Mouse (Mus musculus) lung, postnatal 0 days (tissue): ENCODE measurements around the gene Cfap100. TPM values are rescaled to one million over a fixed set of nuclear protein-coding genes. Genes with fewer than 3 reads are reported as not detected.

ENCODE experiments used
- ATAC-seq: fragments of 200-750 bp; cut with Nextera tagmentation; 2 replicates; pipeline ENCODE4 v1.8.0; 2017; ENCODE audit warnings: moderate library complexity
- DNase-seq: peaks from one replicate; pipeline ENCODE4 v3.0.0-alpha.2; 2016; ENCODE audit warnings: low spot score
- H3K27ac ChIP-seq: fragments of 300-500 bp; sonication (generic); 2 replicates; pipeline ENCODE4 v1.5.1; 2014; ENCODE audit warnings: antibody characterized with exemption, mild to moderate bottlenecking, low read length, mixed read lengths
- H3K27me3 ChIP-seq: fragments of 300-500 bp; sonication (generic); replicated peaks from 2 replicates; pipeline ENCODE4 v1.6.1; 2014; ENCODE audit warnings: low read length, mixed read lengths; ENCODE audit not compliant: insufficient read depth
- H3K36me3 ChIP-seq: fragments of 300-500 bp; sonication (generic); 2 replicates; pipeline ENCODE4 v1.6.1; 2014; ENCODE audit warnings: low read length, mixed read lengths; ENCODE audit not compliant: insufficient read depth
- H3K4me1 ChIP-seq: fragments of 300-500 bp; sonication (generic); 2 replicates; pipeline ENCODE4 v1.6.1; 2014; ENCODE audit warnings: antibody characterized with exemption, low read depth, low read length, mixed read lengths; ENCODE audit not compliant: insufficient read depth
- H3K4me2 ChIP-seq: fragments of 300-500 bp; sonication (generic); replicated peaks from 2 replicates; pipeline ENCODE4 v1.6.1; 2014; ENCODE audit warnings: low read depth, mild to moderate bottlenecking, low read length, moderate library complexity, mixed read lengths
- H3K4me3 ChIP-seq: fragments of 300-500 bp; sonication (generic); 2 replicates; pipeline ENCODE4 v1.5.1; 2014; ENCODE audit warnings: low read depth, low read length
- H3K9ac ChIP-seq: fragments of 300-500 bp; sonication (generic); replicated peaks from 2 replicates; pipeline ENCODE4 v1.6.1; 2014; ENCODE audit warnings: low read depth, mild to moderate bottlenecking
- H3K9me3 ChIP-seq: fragments of 300-500 bp; sonication (generic); 2 replicates; pipeline ENCODE4 v1.6.1; 2016; ENCODE audit warnings: low read length, mixed read lengths
- CTCF ChIP-seq: IDR thresholded peaks from 2 replicates; pipeline ENCODE4 v1.5.1; 2016; ENCODE audit warnings: antibody characterized with exemption, mild to moderate bottlenecking
- EP300 ChIP-seq: IDR thresholded peaks from 2 replicates; pipeline ENCODE4 v1.6.1; 2016; ENCODE audit warnings: antibody characterized with exemption, mild to moderate bottlenecking, control low read depth
- WGBS: fragments of 180-500 bp; shearing (Covaris S2); extraction: QIAGEN DNeasy Blood & Tissue Kit; methylation state at CpG from one replicate; pipeline ENCODE4 v1.1.7; 2014; 5-methylcytosine and 5-hydroxymethylcytosine counted together
- polyA plus RNA-seq: library from polyadenylated mRNA; unstranded; fragments of >200 nt; fragmentation: Nextera tagmentation; extraction: Ambion mirVana; gene quantifications from 2 replicates; pipeline ENCODE4 v1.2.1, GENCODE M21; 2015

Cfap100 gene
- polyA plus RNA-seq, 1 experiment from 2014 or later, result 5.2 TPM

- Histone ChIP-seq H3K9ac (no peak overlapping the region), H3K36me3 (peaks cover 10% of the 10 kb centered on the region; the same call in 1 of the 2 replicates), H3K4me3 (no peak overlapping the region), H3K27ac (no peak overlapping the region), H3K4me2 (no peak overlapping the region), H3K27me3 (no peaks in the 10 kb centered on the region), H3K9me3 (no peaks in the 10 kb centered on the region), H3K4me1 (no peaks in the 10 kb centered on the region)
- DNase-seq, result no peak
- WGBS, result 51% methylated on average over 3 of the region's 3 CpGs
- no peak for TF ChIP-seq CTCF
- TF ChIP-seq EP300, result no peak
- no peak for ATAC-seq
Observed at GRCm38 (mm10) chr6:90393948-90394347, 34.6 kb downstream of the Cfap100 start.

- WGBS, result 88% methylated on average over 4 of the region's 4 CpGs
- no peak overlapping the region for H3K9ac ChIP-seq
- no peak for DNase-seq
- no peak for ATAC-seq
- no peak overlapping the region for H3K4me2 ChIP-seq
- H3K9me3 ChIP-seq, result no peaks in the 10 kb centered on the region
- no peaks in the 10 kb centered on the region for H3K4me1 ChIP-seq
- H3K27me3 ChIP-seq, result no peaks in the 10 kb centered on the region
- no peak overlapping the region for H3K27ac ChIP-seq
- no peak overlapping the region for H3K4me3 ChIP-seq
- TF ChIP-seq EP300 (no peak), CTCF (no peak)
- H3K36me3 ChIP-seq, result peaks cover 11% of the 10 kb centered on the region
Observed at GRCm38 (mm10) chr6:90390629-90391028, 38.0 kb downstream of the Cfap100 start.

GRCm38 (mm10) chr6:90381465-90381864, 47.1 kb downstream of the Cfap100 start:
- peaks cover 62% of the 10 kb centered on the region for H3K36me3 ChIP-seq
- DNase-seq, result peak; percentile 21
- TF ChIP-seq EP300, result no peak
- no peak for TF ChIP-seq CTCF
- no peak overlapping the region for H3K4me2 ChIP-seq
- no peak overlapping the region for H3K9ac ChIP-seq
- ATAC-seq, result 0 out of 2 replicates have a peak, but pooled peaks have one; percentile 40
- no peaks in the 10 kb centered on the region for H3K27me3 ChIP-seq
- H3K4me1 ChIP-seq, result no peaks in the 10 kb centered on the region
- WGBS, result 91% methylated on average over 2 of the region's 2 CpGs
- no peak overlapping the region for H3K27ac ChIP-seq
- no peaks in the 10 kb centered on the region for H3K9me3 ChIP-seq
- no peak overlapping the region for H3K4me3 ChIP-seq

GRCm38 (mm10) chr6:90377708-90378107, 50.9 kb downstream of the Cfap100 start:
- DNase-seq (no peak), ATAC-seq (no peak)
- TF ChIP-seq CTCF (no peak), EP300 (no peak)
- H3K36me3 ChIP-seq, result peaks cover 53% of the 10 kb centered on the region
- H3K4me1 ChIP-seq, result no peaks in the 10 kb centered on the region
- H3K9ac ChIP-seq, result no peak overlapping the region
- H3K4me2 ChIP-seq, result no peak overlapping the region
- H3K27me3 ChIP-seq, result no peaks in the 10 kb centered on the region
- H3K4me3 ChIP-seq, result no peak overlapping the region
- WGBS, result 90% methylated on average over 2 of the region's 2 CpGs
- no peaks in the 10 kb centered on the region for H3K9me3 ChIP-seq
- H3K27ac ChIP-seq, result no peak overlapping the region

GRCm38 (mm10) chr6:90374647-90375046, 54.0 kb downstream of the Cfap100 start:
- ATAC-seq (no peak), DNase-seq (peak; percentile 34)
- Histone ChIP-seq H3K9ac (no peak overlapping the region), H3K4me3 (no peak overlapping the region), H3K36me3 (peaks cover 32% of the 10 kb centered on the region), H3K27me3 (no peaks in the 10 kb centered on the region), H3K4me1 (peaks cover 19% of the 10 kb centered on the region), H3K27ac (no peak overlapping the region), H3K4me2 (no peak overlapping the region), H3K9me3 (no peaks in the 10 kb centered on the region)
- no peak for TF ChIP-seq CTCF
- TF ChIP-seq EP300, result no peak
- 81% methylated on average over 4 of the region's 4 CpGs for WGBS

GRCm38 (mm10) chr6:90369725-90370553, 58.7 kb downstream of the Cfap100 start:
- Histone ChIP-seq H3K36me3 (peaks cover 7% of the 10 kb centered on the region; the same call in 1 of the 2 replicates), H3K27me3 (no peaks in the 10 kb centered on the region), H3K4me1 (peaks cover 19% of the 10 kb centered on the region), H3K9me3 (no peaks in the 10 kb centered on the region), H3K4me2 (peak overlapping the region; percentile 98), H3K27ac (peak overlapping the region; percentile 85), H3K9ac (peak overlapping the region; percentile 70), H3K4me3 (peak overlapping the region; percentile 91)
- 1% methylated on average over 78 of the region's 98 CpGs for WGBS
- peak; percentile 38 for DNase-seq
- ATAC-seq, result peak; percentile 69
- no peak for TF ChIP-seq CTCF
- TF ChIP-seq EP300, result no peak
